Mouse (Mus musculus): Measurements from ENCODE around the gene Ephb2.

The Ephb2 gene

DNA sequence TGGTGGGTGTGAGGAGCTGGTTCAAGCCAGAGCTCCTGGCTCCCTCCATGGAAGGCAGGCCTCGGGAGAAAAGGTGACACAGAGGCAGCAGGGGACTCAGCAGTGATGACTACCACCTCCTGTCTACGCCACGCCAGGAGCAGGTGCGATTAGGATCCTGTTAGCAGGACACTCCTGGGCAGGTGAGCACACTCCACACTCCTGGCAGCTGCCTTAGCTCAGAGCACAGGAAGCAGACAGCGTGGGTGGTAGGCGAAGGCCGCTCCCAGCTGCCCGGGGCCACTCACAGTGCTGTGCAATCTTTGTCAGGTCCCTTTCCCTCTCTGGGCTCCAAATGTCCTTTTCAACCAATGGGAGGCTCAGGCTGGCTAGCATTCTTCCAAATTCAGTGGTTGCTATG, 34.3 kb downstream of the Ephb2 start:
- DNase-seq (ENCODE audit: low spot score in 2 of 2): no peak

DNA sequence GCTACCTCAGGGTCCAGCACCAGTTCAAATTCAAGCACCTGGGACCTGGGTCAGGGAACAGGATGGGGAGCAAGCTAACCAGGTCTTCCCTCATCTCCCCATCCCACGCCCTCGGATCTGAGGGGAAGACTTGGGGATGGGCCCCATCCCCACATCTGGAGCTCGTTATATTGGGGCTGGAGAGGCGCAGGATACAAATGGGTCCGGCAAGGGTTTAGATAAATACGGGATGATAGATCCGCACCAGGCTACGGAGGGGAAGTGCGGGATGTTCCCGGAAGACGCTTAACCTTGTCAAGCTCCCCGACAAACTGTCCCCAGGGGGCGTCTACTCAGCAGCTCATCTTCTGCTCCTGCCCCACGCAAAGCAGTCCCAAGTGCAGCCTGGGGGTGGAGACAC, 35.4 kb downstream of the Ephb2 start:
- no peak for DNase-seq (ENCODE audit: low spot score in 2 of 2)

DNA sequence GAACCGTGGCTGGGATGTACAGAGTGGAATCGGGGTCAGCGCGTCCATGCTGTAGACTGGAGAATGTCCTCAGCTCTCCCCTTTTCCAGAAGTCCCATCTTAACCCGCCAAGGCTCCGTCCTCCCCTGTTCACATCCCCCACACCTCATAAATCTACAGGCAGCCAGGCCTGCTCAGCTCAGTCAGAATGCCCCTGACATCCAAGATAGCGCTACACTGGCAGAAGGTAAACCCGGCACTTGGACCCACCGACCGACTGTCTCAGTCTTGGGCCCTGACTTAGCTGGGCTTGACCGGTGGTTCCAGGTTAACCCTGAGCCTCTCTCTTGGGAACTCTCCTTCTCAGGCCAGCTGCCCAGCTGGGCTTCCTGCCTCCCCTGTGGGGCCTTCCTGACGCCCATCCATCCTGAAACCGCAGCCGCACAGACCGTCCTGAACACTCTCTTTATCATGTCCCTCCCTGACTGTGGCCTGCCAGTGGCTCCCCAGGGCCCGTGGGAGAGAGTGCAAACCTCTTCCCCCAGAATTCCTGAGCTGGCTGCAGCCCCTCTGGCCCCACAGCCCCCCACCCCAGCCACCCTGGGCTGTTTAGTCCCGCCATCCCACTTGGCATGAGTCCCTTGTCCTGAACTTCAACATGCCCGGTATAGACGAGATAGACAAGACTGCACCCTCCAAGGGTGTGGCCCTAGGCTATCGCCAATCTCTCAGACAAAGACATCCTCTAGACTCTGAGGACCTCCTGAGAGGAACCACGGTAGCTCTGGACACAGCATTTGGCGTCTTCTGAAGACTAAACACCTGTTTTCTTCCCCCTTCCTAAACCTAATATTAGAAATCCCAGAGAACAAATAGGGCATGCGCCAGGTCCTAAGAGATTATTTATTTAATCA, 37.9 kb downstream of the Ephb2 start:
- no peak for DNase-seq (ENCODE audit: low spot score in 2 of 2)

GRCm38 (mm10) chr4:136793320-136793719, 42.5 kb downstream of the Ephb2 start:
- DNase-seq (ENCODE audit: low spot score in 2 of 2): no peak

GRCm38 (mm10) chr4:136789821-136790220, 46.0 kb downstream of the Ephb2 start:
- no peak for DNase-seq (ENCODE audit: low spot score in 2 of 2)

- no peak for DNase-seq (ENCODE audit: low spot score in 2 of 2)
Measured at GRCm38 (mm10) chr4:136787357-136787756, 48.4 kb downstream of the Ephb2 start.

- DNase-seq (ENCODE audit: low spot score in 2 of 2): no peak
Measured at GRCm38 (mm10) chr4:136786453-136787276, 49.1 kb downstream of the Ephb2 start.

GRCm38 (mm10) chr4:136783552-136784150, 52.1 kb downstream of the Ephb2 start:
- DNase-seq (ENCODE audit: low spot score in 2 of 2): no peak

- DNase-seq (ENCODE audit: low spot score in 2 of 2): no peak
Measured at GRCm38 (mm10) chr4:136782579-136782925, 53.2 kb downstream of the Ephb2 start.

DNA sequence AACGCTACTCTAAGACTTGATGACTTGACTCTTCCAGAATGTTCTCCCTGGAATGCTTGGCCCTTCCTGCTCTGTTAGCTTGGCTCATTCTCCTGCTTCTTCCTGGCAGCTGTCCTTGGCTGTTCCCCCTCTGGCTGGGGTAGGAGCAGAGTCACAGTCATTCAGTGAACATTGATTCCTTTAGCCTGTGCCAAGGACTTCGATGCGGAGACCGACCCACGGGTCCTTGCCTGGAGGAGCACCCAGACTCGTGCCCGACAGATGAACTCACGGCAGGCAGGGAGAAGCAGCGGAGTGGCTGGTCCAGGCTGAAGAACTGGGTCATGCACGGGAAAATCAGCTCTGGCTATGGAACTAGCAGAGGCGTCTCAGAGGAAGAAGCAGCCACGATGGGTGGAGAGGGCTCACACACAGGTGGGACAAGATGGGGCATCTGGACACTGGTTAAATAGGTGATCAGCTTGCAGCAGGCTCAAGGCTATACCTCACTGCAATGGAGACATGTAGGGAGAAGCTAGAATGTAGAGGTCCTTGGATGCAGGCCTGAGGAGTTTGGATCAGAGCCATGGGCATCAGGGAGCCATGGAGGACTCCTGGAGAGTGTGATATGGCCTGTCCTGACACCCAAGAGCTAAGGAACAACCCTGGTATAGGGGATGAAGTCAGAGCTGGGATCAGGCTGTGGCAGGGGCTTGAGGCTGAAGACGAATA, 53.8 kb downstream of the Ephb2 start:
- no peak for DNase-seq (ENCODE audit: low spot score in 2 of 2)

DNA sequence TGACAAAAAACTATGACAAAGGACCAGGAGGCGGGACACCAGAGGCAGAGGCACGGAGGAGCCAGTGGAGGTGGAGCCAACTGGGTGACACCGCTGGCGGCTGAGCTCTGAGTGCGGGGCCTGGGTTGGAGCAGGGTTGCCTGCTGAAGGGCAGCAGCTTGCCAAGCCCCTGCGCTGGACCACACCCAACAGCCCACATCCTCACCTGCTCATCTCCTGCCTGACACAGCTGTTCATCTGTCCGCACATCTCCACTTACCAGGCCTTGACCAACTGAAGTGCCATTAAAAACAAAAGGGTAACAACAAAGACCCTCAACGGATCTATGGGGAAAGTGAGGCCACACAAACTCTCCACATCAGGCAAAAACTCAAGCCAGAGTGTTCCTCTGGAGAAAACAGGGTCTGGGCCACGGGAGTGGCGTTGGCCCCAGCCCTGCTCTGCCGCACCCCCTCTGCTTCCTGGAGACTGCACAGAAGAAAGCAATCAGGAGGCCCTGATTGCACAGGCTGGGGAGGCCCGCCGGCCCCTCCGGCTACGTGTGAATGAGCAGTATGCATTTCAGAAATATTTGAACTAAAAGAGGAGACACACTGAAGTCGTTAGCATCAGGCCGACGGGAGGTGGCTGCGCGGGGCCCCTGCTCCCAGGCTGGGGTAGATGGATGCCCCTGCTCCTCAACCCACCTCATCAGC, 55.4 kb downstream of the Ephb2 start:
- no peak for DNase-seq (ENCODE audit: low spot score in 2 of 2)

DNA sequence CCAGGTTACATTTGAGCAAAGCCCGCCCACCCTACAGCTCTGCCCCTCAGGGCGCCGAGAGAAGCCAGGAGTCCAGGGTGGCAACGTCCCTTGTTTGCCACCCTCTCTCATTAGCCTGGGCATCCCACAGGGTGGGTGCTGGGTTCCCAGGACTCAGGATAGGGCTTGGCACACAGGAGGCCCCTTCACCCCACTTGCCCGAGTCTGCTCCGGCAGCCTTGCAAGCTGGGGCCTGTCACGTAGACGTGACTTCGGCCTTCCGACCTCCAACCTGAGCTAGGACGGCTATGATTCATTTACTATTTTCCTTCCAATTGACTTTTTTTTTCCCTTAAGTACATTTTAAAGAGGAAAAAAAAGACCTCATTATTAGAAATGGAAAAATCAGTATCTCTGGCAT, 56.6 kb downstream of the Ephb2 start:
- DNase-seq (ENCODE audit: low spot score in 2 of 2): no peak

DNA sequence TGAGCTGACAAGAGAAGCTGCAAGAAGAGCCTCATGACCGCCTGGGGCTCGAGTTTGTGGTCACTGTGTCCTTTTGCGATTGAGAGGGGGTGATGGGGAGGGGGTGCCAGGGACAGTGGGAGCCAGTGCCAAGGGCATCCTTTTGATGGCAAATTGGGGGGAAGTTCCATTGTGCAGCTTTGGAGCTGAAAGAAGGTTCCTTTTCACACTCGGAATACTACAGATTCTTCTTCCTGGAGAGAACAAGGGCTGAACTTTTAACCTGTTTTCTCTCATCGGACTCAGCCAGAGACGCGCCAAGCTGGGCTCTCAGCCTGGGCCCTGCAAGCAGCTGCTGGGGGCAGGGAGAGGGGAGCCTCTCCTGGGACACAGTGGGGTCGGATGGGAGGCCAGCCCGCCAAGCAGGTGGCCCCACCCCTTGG, 59.3 kb downstream of the Ephb2 start:
- no peak for DNase-seq (ENCODE audit: low spot score in 2 of 2)

- no peak for DNase-seq (ENCODE audit: low spot score in 2 of 2)
Measured at GRCm38 (mm10) chr4:136775903-136776302, 59.9 kb downstream of the Ephb2 start.

DNA sequence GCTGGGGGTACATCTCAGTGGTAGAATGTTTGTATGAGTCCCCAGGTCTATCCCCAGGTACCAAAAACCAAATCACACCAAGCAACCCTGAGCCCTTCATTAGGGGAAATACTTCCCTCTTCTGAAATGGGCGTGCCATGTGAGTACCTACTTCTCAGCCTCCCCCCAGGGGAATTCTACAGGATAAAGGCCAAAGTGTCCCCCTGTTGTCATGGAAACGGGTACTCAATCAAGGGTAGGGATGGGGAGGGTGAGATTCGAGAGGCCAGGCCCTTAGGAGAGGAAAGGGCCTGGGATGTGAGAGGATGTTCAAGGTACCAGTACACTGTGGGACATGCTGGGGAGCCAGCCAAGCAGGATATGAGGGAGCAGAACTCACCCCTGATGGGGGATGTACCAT, 61.6 kb downstream of the Ephb2 start:
- DNase-seq (ENCODE audit: low spot score in 2 of 2): no peak

DNA sequence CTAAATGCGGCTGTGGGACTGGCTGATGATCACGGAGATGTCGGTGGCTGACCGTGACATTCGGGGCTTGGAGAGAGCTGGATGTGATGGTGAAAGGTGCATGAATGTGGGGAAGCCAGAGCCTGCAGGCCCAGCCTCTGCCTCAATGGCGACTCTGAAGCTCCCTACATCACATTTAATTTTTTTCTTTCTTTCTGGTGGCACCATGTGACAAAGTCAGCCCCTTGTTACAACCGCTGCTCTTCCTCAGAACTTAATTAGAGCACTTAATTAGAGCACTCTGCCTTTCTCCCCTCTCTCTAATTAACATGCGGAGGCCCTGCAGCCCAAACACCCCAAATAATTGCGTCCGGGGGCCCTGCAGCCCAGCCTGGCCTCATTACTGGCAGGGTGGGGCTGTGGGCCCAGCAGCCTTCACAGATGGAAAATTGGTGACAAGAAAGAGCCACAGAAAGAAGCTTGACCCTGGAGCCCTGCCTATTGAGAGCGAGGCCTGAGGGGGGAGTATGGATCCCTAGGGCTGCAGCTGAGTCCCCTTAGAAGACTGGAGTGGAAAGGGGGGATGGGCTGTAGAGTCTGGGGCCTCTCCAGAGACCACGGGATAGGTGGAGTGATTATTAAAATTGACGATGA, 62.7 kb downstream of the Ephb2 start:
- no peak for DNase-seq (ENCODE audit: low spot score in 2 of 2)

- DNase-seq (ENCODE audit: low spot score in 2 of 2): no peak
Measured at GRCm38 (mm10) chr4:136772318-136772717, 63.5 kb downstream of the Ephb2 start.

GRCm38 (mm10) chr4:136770718-136771117, 65.1 kb downstream of the Ephb2 start:
- DNase-seq (ENCODE audit: low spot score in 2 of 2): no peak

GRCm38 (mm10) chr4:136768499-136768898, 67.3 kb downstream of the Ephb2 start:
- DNase-seq (ENCODE audit: low spot score in 2 of 2): no peak

GRCm38 (mm10) chr4:136765080-136765479, 70.7 kb downstream of the Ephb2 start:
- DNase-seq (ENCODE audit: low spot score in 2 of 2): no peak

DNA sequence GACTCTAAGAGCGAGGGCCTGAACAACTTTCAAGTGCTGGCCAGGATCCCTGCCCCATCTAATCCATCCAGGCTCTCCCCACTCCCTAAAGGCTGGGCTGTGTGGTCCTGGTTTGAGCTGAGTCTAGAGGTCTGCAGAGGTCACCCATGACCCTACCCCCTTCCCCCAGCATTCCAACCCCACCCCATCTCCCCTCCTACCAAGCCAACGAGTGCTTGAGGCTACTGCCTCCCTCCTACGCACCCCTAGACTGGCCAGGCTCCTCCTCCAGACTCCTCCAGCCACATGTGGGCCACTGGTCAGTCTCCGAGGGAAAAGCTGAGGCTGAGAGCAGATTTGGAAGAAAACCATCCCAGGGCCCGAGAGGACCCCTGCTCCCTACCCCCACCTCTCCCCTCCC, 72.4 kb downstream of the Ephb2 start:
- DNase-seq (ENCODE audit: low spot score in 2 of 2): no peak
